Mouse (Mus musculus) liver, adult 2 months (tissue): ENCODE results near the gene Fgfr2.

Experiments used
- CTCF ChIP-seq: fragments of 200-500 bp; IDR thresholded peaks from 2 replicates; pipeline ENCODE4 v1.5.1; 2011; ENCODE audit warnings: low read depth, low read length, control low read depth
- POLR2A ChIP-seq: fragments of 200-500 bp; IDR thresholded peaks from 2 replicates; pipeline ENCODE4 v1.6.1; 2011; ENCODE audit warnings: low read length, control low read depth; ENCODE audit not compliant: insufficient read depth; ENCODE audit errors: extremely low read depth

GRCm38 (mm10) chr7:130982371-130982770, 2140.8 kb downstream of the Fgfr2 start:
- TF ChIP-seq POLR2A (no peak), CTCF (no peak)
